Mouse (Mus musculus): ENCODE measurements at regions not wholly inside any gene's neighbourhood (a gene's known extent, or its start where the extent isn't known, plus 50 kb on each side); places are given as distances from the start of the nearest gene placed in this dataset.

DNA sequence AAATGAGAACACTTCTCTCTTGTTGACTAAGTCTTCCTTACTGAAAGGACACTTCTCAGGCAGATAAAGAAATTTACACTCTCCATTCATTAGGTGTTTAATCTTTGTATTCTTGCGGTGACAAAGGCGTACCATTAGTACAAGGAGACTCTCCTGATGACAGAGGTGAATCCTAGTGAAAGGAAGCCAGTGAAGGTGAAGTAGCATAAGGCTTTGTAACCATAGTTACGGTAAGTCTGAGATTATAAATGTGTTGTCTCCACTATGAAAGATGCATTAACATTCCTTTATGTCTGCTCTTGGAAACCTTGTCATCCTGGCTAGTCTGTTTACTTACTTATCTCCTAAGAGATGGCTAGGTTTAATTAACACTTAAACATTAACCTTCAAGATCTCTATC is 719.3 kb downstream of the Egfem1 start:
- TF ChIP-seq CTCF (IDR thresholded peaks at IDR 0.05; ENCODE audit: borderline replicate concordance, insufficient read depth, low read length) = no peak
- TF ChIP-seq POLR2A (IDR thresholded peaks at IDR 0.05; ENCODE audit: low read depth, low read length) = no peak

Measured in embryonic fibroblast, embryonic 13.5 days (primary cell).